Mouse (Mus musculus) liver, embryonic 14.5 days (tissue): ENCODE data around the gene Alg5. TPM values are rescaled to one million over a fixed set of nuclear protein-coding genes. Genes with fewer than 3 reads are reported as not detected.

Experiments used
- ATAC-seq: fragments of 200-750 bp; cut with Nextera tagmentation; 2 replicates; pipeline ENCODE4 v1.8.0; 2017; ENCODE audit warnings: moderate number of reproducible peaks, mild to moderate bottlenecking, moderate library complexity; ENCODE audit not compliant: insufficient read depth
- DNase-seq, 3 experiments: peaks; one replicate each; pipeline ENCODE4 v3.0.0-alpha.2; 2012 to 2013; ENCODE audit warnings: low read depth in 3 of 3, low spot score in 3 of 3
- H3K27ac ChIP-seq: fragments of 300-500 bp; sonication (generic); 2 replicates; pipeline ENCODE4 v1.5.1; 2014; ENCODE audit warnings: moderate library complexity, mild to moderate bottlenecking, control low read depth, inconsistent platforms
- H3K27me3 ChIP-seq: fragments of 300-500 bp; sonication (generic); 2 replicates; pipeline ENCODE4 v1.6.1; 2014; ENCODE audit warnings: mild to moderate bottlenecking, low read length, moderate library complexity; ENCODE audit not compliant: control insufficient read depth, insufficient read depth
- H3K36me3 ChIP-seq: fragments of 300-500 bp; sonication (generic); replicated peaks from 2 replicates; pipeline ENCODE4 v1.6.1; 2014; ENCODE audit warnings: low read depth; ENCODE audit not compliant: control insufficient read depth, insufficient read depth
- H3K4me1 ChIP-seq, 2 experiments: fragments of 200-500 bp in 1 of 2; fragments of 300-500 bp in 1 of 2; sonication (generic) in 1 of 2; replicated peaks; 2 replicates each; pipeline ENCODE4 v1.6.1; 2012 to 2014; ENCODE audit warnings: antibody characterized with exemption in 1 of 2, inconsistent platforms in 1 of 2, low read length in 1 of 2; ENCODE audit not compliant: control insufficient read depth in 2 of 2, insufficient read depth in 2 of 2
- H3K4me2 ChIP-seq: fragments of 300-500 bp; sonication (generic); 2 replicates; pipeline ENCODE4 v1.6.1; 2014; ENCODE audit warnings: low read depth, mild to moderate bottlenecking, control low read depth, moderate library complexity
- H3K4me3 ChIP-seq, 2 experiments: fragments of 200-500 bp in 1 of 2; fragments of 300-500 bp in 1 of 2; sonication (generic) in 1 of 2; 2 replicates each; pipeline ENCODE4 v1.5.1; 2012 to 2014; ENCODE audit warnings: low read depth in 2 of 2, low read length in 2 of 2, mild to moderate bottlenecking in 2 of 2, control low read depth in 1 of 2, inconsistent platforms in 1 of 2, moderate library complexity in 1 of 2; ENCODE audit not compliant: insufficient read depth in 1 of 2
- H3K9ac ChIP-seq: fragments of 300-500 bp; sonication (generic); replicated peaks from 2 replicates; pipeline ENCODE4 v1.6.1; 2014; ENCODE audit warnings: mild to moderate bottlenecking, control low read depth, moderate library complexity
- H3K9me3 ChIP-seq: fragments of 300-500 bp; sonication (generic); 2 replicates; pipeline ENCODE4 v1.6.1; 2016; ENCODE audit warnings: low read length, mixed read lengths; ENCODE audit not compliant: control insufficient read depth
- CTCF ChIP-seq: IDR thresholded peaks from 2 replicates; pipeline ENCODE4 v1.5.1; 2016; ENCODE audit warnings: antibody characterized with exemption, low read depth, control low read depth
- EP300 ChIP-seq: IDR thresholded peaks from 2 replicates; pipeline ENCODE4 v1.6.1; 2016; ENCODE audit warnings: antibody characterized with exemption, low read depth
- WGBS: fragments of 180-500 bp; shearing (Covaris S2); extraction: QIAGEN DNeasy Blood & Tissue Kit; methylation state at CpG from one replicate; pipeline ENCODE4 v1.1.7; 2014; ENCODE audit not compliant: insufficient replicate concordance; 5-methylcytosine and 5-hydroxymethylcytosine counted together
- polyA plus RNA-seq, 2 experiments: library from polyadenylated mRNA; depleted of rRNA in 1 of 2; stranded (reverse) in 1 of 2; unstranded in 1 of 2; fragments of >200 nt; fragmentation: Nextera tagmentation in 1 of 2; extraction: Ambion mirVana in 1 of 2; gene quantifications; 2 replicates each; pipeline versions ENCODE4 v1.2.1 to v1.2.3; 2012 to 2014

Gene Alg5
- polyA plus RNA-seq, 2 experiments: 12.2 to 29.3 TPM

GRCm38 (mm10) chr3:54766811-54767210, 31.5 kb downstream of the Alg5 start:
- ATAC-seq (no peak), DNase-seq (no peak)
- Histone ChIP-seq H3K27me3 (no peaks in the 10 kb centered on the region), H3K36me3 (no peaks in the 10 kb centered on the region), H3K9ac (no peak overlapping the region), H3K4me3 (no peak overlapping the region), H3K4me2 (no peak overlapping the region), H3K9me3 (no peaks in the 10 kb centered on the region), H3K4me1 (no peaks in the 10 kb centered on the region), H3K27ac (no peak overlapping the region)
- WGBS: 66% methylated on average over 5 of the region's 5 CpGs
- TF ChIP-seq CTCF (no peak), EP300 (no peak)

- no peak overlapping the region for H3K4me3 ChIP-seq
- TF ChIP-seq CTCF (no peak), EP300 (no peak)
- ATAC-seq: no peak
- H3K4me2 ChIP-seq: no peak overlapping the region
- no peaks in the 10 kb centered on the region for H3K4me1 ChIP-seq
- WGBS: 54% methylated on average over 8 of the region's 8 CpGs
- DNase-seq: no peak
- H3K9me3 ChIP-seq: peaks cover under 1% of the 10 kb centered on the region
- H3K27me3 ChIP-seq: no peaks in the 10 kb centered on the region
- no peak overlapping the region for H3K9ac ChIP-seq
- H3K27ac ChIP-seq: no peak overlapping the region
- no peaks in the 10 kb centered on the region for H3K36me3 ChIP-seq
These were observed 33.3 kb downstream of the Alg5 start for GRCm38 (mm10) chr3:54768592-54768991.

GRCm38 (mm10) chr3:54769349-54770275, 34.3 kb downstream of the Alg5 start:
- H3K9ac ChIP-seq: no peak overlapping the region
- 62% methylated on average over 17 of the region's 17 CpGs for WGBS
- H3K9me3 ChIP-seq: peaks cover 2% of the 10 kb centered on the region
- no peak for TF ChIP-seq EP300
- no peak for TF ChIP-seq CTCF
- H3K27me3 ChIP-seq: no peaks in the 10 kb centered on the region
- no peaks in the 10 kb centered on the region for H3K36me3 ChIP-seq
- H3K4me1 ChIP-seq: no peaks in the 10 kb centered on the region
- H3K4me2 ChIP-seq: no peak overlapping the region
- no peak for DNase-seq
- ATAC-seq: no peak
- no peak overlapping the region for H3K4me3 ChIP-seq
- H3K27ac ChIP-seq: no peak overlapping the region

- TF ChIP-seq EP300 (no peak), CTCF (peak; percentile 59)
- Histone ChIP-seq H3K4me3 (no peak overlapping the region), H3K27ac (no peak overlapping the region), H3K4me1 (no peaks in the 10 kb centered on the region), H3K36me3 (no peaks in the 10 kb centered on the region), H3K9ac (no peak overlapping the region), H3K4me2 (no peak overlapping the region), H3K27me3 (no peaks in the 10 kb centered on the region), H3K9me3 (peaks cover 2% of the 10 kb centered on the region)
- WGBS: 70% methylated on average over 6 of the region's 6 CpGs
- no peak for DNase-seq
- no peak for ATAC-seq
These were observed 38.3 kb downstream of the Alg5 start for GRCm38 (mm10) chr3:54773613-54774012.

- H3K4me3 ChIP-seq: no peak overlapping the region
- H3K4me2 ChIP-seq: no peak overlapping the region
- TF ChIP-seq CTCF: no peak
- no peak for TF ChIP-seq EP300
- H3K9me3 ChIP-seq: peaks cover 2% of the 10 kb centered on the region
- no peaks in the 10 kb centered on the region for H3K4me1 ChIP-seq
- WGBS: 37% methylated on average over 7 of the region's 7 CpGs
- H3K9ac ChIP-seq: no peak overlapping the region
- no peak overlapping the region for H3K27ac ChIP-seq
- ATAC-seq: no peak
- H3K27me3 ChIP-seq: no peaks in the 10 kb centered on the region
- no peak for DNase-seq
- no peaks in the 10 kb centered on the region for H3K36me3 ChIP-seq
These were observed 40.8 kb downstream of the Alg5 start for GRCm38 (mm10) chr3:54775989-54776631.
